Comparison of ENCODE assay signal across 12 mouse cellular contexts in the genomic region with DNA sequence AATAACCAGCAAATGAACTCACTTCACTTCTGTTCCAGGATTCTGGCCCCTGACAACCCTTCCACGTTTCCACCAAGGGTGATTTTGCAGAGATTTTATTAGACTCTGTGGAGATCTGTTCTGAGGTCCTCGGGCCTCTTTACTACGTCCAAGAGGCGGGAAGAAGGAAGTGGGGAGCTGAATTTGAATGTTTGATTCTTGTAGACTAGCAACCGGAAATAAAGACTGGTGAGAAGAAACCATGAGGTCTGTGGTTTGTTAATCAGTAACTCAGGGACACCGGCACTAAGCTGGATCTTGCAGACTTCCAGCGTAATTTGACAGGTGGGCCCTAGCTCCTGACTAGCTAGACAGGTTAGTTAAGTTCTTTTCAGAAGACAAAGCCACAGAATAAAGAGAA. TPM values are rescaled to one million over a fixed set of nuclear protein-coding genes. Genes with fewer than 3 reads are reported as not detected.
DNase-seq lines count a peak whose midpoint lies in the region; ATAC-seq and TF ChIP-seq lines count a peak whose summit lies in the region.
"Had no signal": no experiment of that assay in that cellular context is flagged by ENCODE, and none has a peak within 500 bp of the region (broad histone marks: within the 10 kb centered on the region; RNA-seq: fewer than 3 reads in every experiment).

No protein-coding gene starts in this region.

- DNase-seq in liver, postnatal 0 days: no peak
- no peak for DNase-seq in liver
- DNase-seq in T-cell, adult 2 months (ENCODE audit: low spot score): peak; percentile 2
- peak; percentile 8 for DNase-seq in naive thymus-derived CD4-positive, alpha-beta T cell, adult 2 months (ENCODE audit: low read depth)
- no peak for DNase-seq in heart, postnatal 4 days
- DNase-seq in cerebellum, adult 2 months: no peak
- no peak for DNase-seq in left cerebral cortex, postnatal 25 days (ENCODE audit: low spot score in 2 of 2)

- H3K27me3 ChIP-seq in liver, postnatal 0 days (ENCODE audit: insufficient read depth, low read length): peaks cover under 1% of the 10 kb centered on the region
- no peaks in the 10 kb centered on the region for H3K27me3 ChIP-seq in kidney, embryonic 14.5 days (ENCODE audit: control insufficient read depth, insufficient read depth, low read length)
- H3K27me3 ChIP-seq in cerebellum, adult 2 months (ENCODE audit: control insufficient read depth, insufficient read depth, low read length): no peaks in the 10 kb centered on the region

- H3K36me3 ChIP-seq in liver, postnatal 0 days (replicated peaks; ENCODE audit: insufficient read depth, low read length): no peaks in the 10 kb centered on the region
- H3K36me3 ChIP-seq in kidney, embryonic 14.5 days (ENCODE audit: control insufficient read depth, insufficient read depth, low read length): no peaks in the 10 kb centered on the region

- no peak overlapping the region for H3K9ac ChIP-seq in liver, postnatal 0 days (replicated peaks)
- H3K9ac ChIP-seq in kidney, embryonic 14.5 days (ENCODE audit: low read depth, low read length): no peak overlapping the region

- no peaks in the 10 kb centered on the region for H3K9me3 ChIP-seq in liver, postnatal 0 days (ENCODE audit: low read length)
- no peaks in the 10 kb centered on the region for H3K9me3 ChIP-seq in kidney, embryonic 14.5 days (ENCODE audit: control insufficient read depth, low read length)
- H3K9me3 ChIP-seq: embryonic facial prominence, embryonic 10.5 days had no signal

- H3K4me3 ChIP-seq in liver, postnatal 0 days (ENCODE audit: low read depth, low read length): no peak overlapping the region
- no peak overlapping the region for H3K4me3 ChIP-seq in kidney, embryonic 14.5 days (ENCODE audit: low read length)
- H3K4me3 ChIP-seq in cerebellum, adult 2 months (replicated peaks; ENCODE audit: insufficient read depth, low read depth, low read length): no peak overlapping the region
- H3K4me3 ChIP-seq: embryonic facial prominence, embryonic 10.5 days; left cerebral cortex, adult 2 months had no signal

- no peak for TF ChIP-seq CTCF in liver, postnatal 0 days (IDR thresholded peaks at IDR 0.05; ENCODE audit: low read depth)
- TF ChIP-seq CTCF in cerebellum, adult 2 months (IDR thresholded peaks at IDR 0.05; ENCODE audit: borderline replicate concordance, insufficient read depth, low read depth, low read length): no peak

- H3K4me2 ChIP-seq in liver, postnatal 0 days (ENCODE audit: low read depth, low read length): peak overlapping the region; percentile 38; the same call in 1 of the 2 replicates
- peak overlapping the region; percentile 29; the same call in 1 of the 2 replicates for H3K4me2 ChIP-seq in kidney, embryonic 14.5 days (replicated peaks; ENCODE audit: low read depth, low read length)

- H3K27ac ChIP-seq in liver, postnatal 0 days (ENCODE audit: low read depth): no peak overlapping the region
- H3K27ac ChIP-seq in kidney, embryonic 14.5 days (ENCODE audit: low read depth, low read length): peak overlapping the region; percentile 59; the same call in 1 of the 2 replicates
- H3K27ac ChIP-seq in cerebellum, adult 2 months (ENCODE audit: insufficient read depth, low read length): no peak overlapping the region
- H3K27ac ChIP-seq: embryonic facial prominence, embryonic 10.5 days; left cerebral cortex, adult 2 months had no signal

- 14% methylated on average over 7 of the region's 7 CpGs for WGBS in liver, postnatal 0 days (ENCODE audit: insufficient replicate concordance)
- 45% methylated on average over 7 of the region's 7 CpGs for WGBS in kidney, embryonic 14.5 days
- WGBS in cerebellum, adult 2 months: 57% methylated on average over 7 of the region's 7 CpGs

- TF ChIP-seq POLR2A in cerebellum, adult 2 months (IDR thresholded peaks at IDR 0.05; ENCODE audit: borderline replicate concordance, insufficient read depth, low read length): no peak

- intact Hi-C loops in left cerebral cortex, postnatal 25 days (cut with DNase I): loop anchor here (10.0 kb wide), 1 partner anchor 489 kb away; no protein-coding TSS in a partner anchor

- ATAC-seq in liver, postnatal 0 days: no peak
- no peak for ATAC-seq in kidney, embryonic 14.5 days (ENCODE audit: low FRiP score, low TSS enrichment)

- peaks cover 2% of the 10 kb centered on the region; the same call in 1 of the 2 replicates for H3K4me1 ChIP-seq in liver, postnatal 0 days (ENCODE audit: insufficient read depth)
- peaks cover 4% of the 10 kb centered on the region; the same call in 1 of the 2 replicates for H3K4me1 ChIP-seq in kidney, embryonic 14.5 days (ENCODE audit: control insufficient read depth, insufficient read depth, low read length)
- no peaks in the 10 kb centered on the region for H3K4me1 ChIP-seq in cerebellum, adult 2 months (ENCODE audit: control insufficient read depth, insufficient read depth, low read length)

- TF ChIP-seq EP300 in liver, postnatal 0 days (IDR thresholded peaks at IDR 0.05; ENCODE audit: low read depth): no peak

RNA-seq across cellular contexts. Expression of gene Plch1, which starts 5.6 kb away (rescaled TPM):
- polyA plus RNA-seq in liver, postnatal 0 days (2015; fragmentation: Nextera tagmentation; extraction: Ambion mirVana): 0.04 and 0.05 TPM in 2 replicates
- polyA plus RNA-seq in kidney, embryonic 14.5 days (2014; fragmentation: Nextera tagmentation; extraction: Ambion mirVana): 11.2 and 20.4 TPM in 2 replicates
- under 1 TPM; 0.41 to 0.60 TPM for total RNA-seq in heart, postnatal 4 days (2021)
- 13.1 and 14.3 TPM in 2 replicates for polyA plus RNA-seq in cerebellum, adult 2 months (2012; rRNA removed)
- total RNA-seq in left cerebral cortex, postnatal 25 days (2021): 1 to 10 TPM; 7.1 to 7.9 TPM
- total RNA-seq: megakaryocyte-erythroid progenitor cell, adult 5-6 weeks; neutrophil, adult 5-6 weeks had no signal

RNA-seq across cellular contexts. Expression of gene E130311K13Rik, which starts 35.6 kb away (rescaled TPM):
- 3.2 TPM in 2 replicates for polyA plus RNA-seq in liver, postnatal 0 days (2015; fragmentation: Nextera tagmentation; extraction: Ambion mirVana)
- 5.1 and 5.7 TPM in 2 replicates for polyA plus RNA-seq in kidney, embryonic 14.5 days (2014; fragmentation: Nextera tagmentation; extraction: Ambion mirVana)
- total RNA-seq in heart, postnatal 4 days (2021): 1 to 10 TPM; 6.4 to 7.1 TPM
- polyA plus RNA-seq in cerebellum, adult 2 months (2012; rRNA removed): 4.6 and 4.7 TPM in 2 replicates
- total RNA-seq in left cerebral cortex, postnatal 25 days (2021): 10 to 100 TPM; 11.8 to 12.5 TPM

Comparison
In these comparisons a context has a peak if more than half of its experiments do, and no peak if none do; other contexts are left out.
1. DNase-seq: peak in T-cell, adult 2 months (single experiment) and naive thymus-derived CD4-positive, alpha-beta T cell, adult 2 months (single experiment); none in liver, postnatal 0 days (single experiment), liver (single experiment), heart, postnatal 4 days (single experiment), cerebellum, adult 2 months (0 of 2) and left cerebral cortex, postnatal 25 days (0 of 2).
2. RNA of gene Plch1, which starts 5.6 kb away (polyA plus RNA-seq): 11.2 to 20.4 TPM in kidney, embryonic 14.5 days and 13.1 to 14.3 TPM in cerebellum, adult 2 months; 0.04 to 0.05 TPM in liver, postnatal 0 days; every median in the first group is over 10 times any median in the second.